Mouse (Mus musculus): ENCODE measurements at regions not wholly inside any gene's neighbourhood (a gene's known extent, or its start where the extent isn't known, plus 50 kb on each side); places are given as distances from the start of the nearest gene placed in this dataset.

DNA sequence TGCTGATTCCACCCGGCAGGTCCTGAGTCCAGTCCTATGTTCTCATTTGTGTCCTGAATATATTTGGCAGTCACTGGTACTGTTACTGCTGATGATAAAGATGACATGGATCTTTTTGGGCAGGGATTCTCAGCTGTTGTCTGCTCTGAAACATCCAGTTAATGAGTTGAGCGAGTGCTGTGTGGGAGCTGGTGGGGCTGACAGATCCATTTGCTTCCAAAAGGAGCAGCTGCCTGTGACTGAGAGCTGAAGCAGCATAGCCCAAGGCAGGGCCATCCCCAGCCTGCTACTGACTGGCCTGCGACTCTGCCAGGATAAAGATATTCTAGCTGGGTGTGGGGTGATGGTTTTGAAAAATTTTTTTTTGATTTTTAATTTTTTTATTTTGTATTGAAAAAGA lies 200.3 kb upstream of the Gm11042 start:
- no peak for TF ChIP-seq CTCF (IDR thresholded peaks at IDR 0.05)
- TF ChIP-seq POLR2A (IDR thresholded peaks at IDR 0.05; ENCODE audit: insufficient read depth, low read depth, low read length), result no peak
